Mouse (Mus musculus): ENCODE data around the gene Wdr48.

- TF ChIP-seq EP300 (IDR thresholded peaks at IDR 0.05) = no peak
- TF ChIP-seq CTCF (IDR thresholded peaks at IDR 0.05) = no peak
Observed at GRCm38 (mm10) chr9:119895040-119895721, 503 bp downstream of the Wdr48 start.
